Mouse (Mus musculus): Measurements from ENCODE around the gene Mea1.

- no peak for TF ChIP-seq CTCF (IDR thresholded peaks at IDR 0.05; ENCODE audit: insufficient read depth, low read depth, low read length)
- no peak for TF ChIP-seq POLR2A (IDR thresholded peaks at IDR 0.05; ENCODE audit: insufficient read depth, low read depth, low read length)
Measured at GRCm38 (mm10) chr17:46694517-46695063, 16.0 kb downstream of the Mea1 start.

Data from olfactory bulb, adult 2 months (tissue).